Mouse (Mus musculus): ENCODE data around the gene Mvd.

Mvd gene

DNA sequence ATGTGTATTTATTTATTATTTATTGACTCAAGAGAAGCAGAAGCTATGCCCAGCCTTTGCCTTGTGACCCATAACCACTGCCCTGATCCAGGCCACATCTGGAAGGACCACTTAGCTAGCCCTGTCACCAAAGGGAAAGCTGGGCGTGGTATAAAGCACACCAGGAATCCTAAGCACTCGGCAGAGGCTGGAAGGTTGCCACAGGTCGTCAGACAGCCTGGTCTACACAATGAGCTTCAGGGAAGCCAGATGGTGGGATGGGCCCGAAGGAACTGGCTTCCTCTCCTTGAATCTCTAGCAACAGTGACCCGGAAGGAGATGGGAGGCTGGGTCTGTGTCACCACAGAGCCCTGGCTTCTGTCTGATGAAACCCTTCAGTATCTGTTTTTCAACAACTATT lies 19.6 kb downstream of the Mvd start:
- DNase-seq, result no peak

- DNase-seq, result no peak
Observed at GRCm38 (mm10) chr8:122423217-122423616, 20.0 kb downstream of the Mvd start.

DNA sequence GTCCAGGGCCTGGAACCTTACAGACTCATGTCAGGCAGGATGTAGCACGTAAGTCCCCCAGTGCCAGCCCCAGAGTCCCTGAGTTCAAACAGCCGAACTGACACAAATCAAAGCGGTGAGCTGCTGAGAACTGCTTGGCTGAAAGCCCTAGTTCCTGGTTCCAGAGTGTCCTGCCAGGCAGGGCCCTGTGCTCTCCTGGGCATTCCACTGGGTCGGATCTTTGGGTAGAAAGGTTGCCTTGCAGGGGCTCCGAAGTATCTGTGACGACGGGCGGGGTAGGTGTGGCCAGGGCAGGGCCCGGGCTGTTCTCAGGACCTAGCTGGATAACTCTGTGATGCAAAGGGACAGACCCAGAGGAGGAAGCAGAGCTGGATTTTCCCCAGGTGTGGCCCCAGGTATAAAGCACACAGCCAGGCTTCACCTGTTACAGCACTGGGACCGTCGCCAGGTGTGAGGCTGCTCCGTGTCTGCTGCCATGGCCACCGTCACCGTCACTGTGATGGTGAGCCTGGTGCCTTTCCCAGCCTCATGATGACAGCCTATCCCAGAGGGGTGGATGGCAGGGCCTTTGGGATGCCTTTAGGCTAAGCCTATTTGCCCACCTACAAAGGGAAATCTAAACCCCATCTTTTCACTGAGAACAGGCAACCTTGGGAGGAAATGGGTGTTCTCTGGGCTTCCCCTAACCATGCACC lies 21.7 kb downstream of the Mvd start, which contains the start of gene Il17c:
Il17c (plus strand) TSS at position 645 of the 695 bp plus-strand sequence.
- DNase-seq, result no peak

DNA sequence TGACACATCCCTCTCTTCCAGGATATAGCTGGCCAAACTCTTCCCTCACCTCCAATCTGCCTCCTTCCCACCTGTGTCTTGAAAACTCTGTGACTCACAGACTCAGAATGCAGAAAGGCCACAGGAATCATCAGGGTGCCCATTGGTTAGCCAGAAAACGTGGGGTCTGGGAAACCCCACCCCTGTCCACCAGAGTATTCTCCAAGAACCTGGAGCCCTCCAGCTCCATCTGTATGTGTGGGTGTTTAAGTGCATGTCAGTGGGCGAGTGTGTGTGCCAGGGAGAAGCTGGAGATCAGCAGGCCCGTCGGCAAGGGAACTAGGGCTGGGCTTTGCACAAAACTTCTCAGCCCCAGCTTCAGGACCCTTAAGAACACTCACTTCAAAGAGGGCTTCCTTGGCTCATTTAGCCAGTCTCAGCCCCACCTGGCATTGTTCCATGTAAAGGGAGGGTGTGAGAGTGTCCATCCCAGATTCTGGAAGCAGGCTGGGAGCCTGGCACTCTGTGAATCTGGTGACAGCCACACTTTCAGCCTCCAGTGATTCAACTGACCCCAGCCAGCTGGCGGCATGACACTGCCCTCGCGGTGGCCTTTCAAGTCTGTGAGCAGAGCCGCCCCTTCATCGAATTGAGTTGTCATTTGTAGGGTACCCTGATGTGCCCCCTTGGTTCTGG lies 23.2 kb downstream of the Mvd start:
- DNase-seq, result no peak

GRCm38 (mm10) chr8:122415554-122415953 lies 27.7 kb downstream of the Mvd start:
- no peak for DNase-seq

GRCm38 (mm10) chr8:122414311-122414710 lies 28.9 kb downstream of the Mvd start:
- DNase-seq, result no peak

DNA sequence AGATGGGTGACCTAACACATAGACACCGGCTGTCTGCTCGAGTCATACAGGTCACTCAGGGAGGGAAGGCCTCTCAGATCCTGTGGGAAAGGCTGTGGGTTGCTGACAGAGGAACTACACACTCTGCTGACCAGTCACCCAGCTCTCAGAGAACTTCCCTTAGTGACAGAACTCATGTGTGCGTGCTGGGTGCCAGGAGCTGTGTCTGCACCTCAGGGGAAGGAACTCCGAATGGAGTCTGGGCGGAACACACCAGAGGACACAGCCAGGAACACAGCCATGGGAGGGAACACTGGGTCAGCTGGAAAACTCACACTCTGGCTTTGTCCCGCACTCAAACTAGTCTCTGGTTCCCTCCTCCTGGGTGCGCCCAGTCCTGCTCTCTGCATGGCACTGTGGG lies 35.5 kb downstream of the Mvd start:
- no peak for DNase-seq

DNA sequence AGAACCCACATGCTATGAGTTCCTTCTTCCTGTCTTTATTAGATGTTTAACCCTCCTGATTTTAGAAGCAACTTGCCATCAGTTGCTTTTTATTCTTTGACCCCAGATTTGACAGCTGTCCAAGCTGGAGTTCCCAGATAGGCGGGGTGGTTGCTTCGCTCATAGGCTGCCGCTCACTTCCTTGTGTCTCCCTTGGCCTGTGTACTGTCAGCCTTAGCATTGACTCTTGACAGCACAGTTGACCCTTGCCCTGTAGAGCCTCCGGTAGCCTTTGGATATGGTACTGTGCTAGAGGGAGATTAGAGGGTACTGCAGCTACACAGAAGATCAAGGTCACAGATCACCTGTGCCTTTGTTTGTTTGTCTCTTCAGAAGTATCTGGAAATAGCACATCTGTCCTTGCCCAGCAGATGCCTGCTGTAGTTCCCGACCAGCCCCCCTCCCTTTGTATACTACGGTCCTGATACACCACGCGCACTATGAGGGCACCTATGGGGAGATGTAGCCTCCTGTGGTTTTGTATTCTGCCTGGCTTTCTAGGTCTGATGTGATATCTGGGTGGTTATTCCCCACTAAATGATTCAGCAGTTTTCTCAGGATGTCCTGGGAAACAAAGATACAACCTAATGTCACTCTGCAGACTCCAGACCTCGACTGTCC lies 37.9 kb downstream of the Mvd start:
- no peak for DNase-seq

- no peak for DNase-seq
Observed at GRCm38 (mm10) chr8:122398186-122398585, 45.0 kb downstream of the Mvd start.

- no peak for DNase-seq
Observed at GRCm38 (mm10) chr8:122395291-122395690, 47.9 kb downstream of the Mvd start.

- no peak for DNase-seq
Observed at GRCm38 (mm10) chr8:122393717-122394116, 49.5 kb downstream of the Mvd start.

GRCm38 (mm10) chr8:122390758-122391157 lies 52.5 kb downstream of the Mvd start:
- no peak for DNase-seq

DNA sequence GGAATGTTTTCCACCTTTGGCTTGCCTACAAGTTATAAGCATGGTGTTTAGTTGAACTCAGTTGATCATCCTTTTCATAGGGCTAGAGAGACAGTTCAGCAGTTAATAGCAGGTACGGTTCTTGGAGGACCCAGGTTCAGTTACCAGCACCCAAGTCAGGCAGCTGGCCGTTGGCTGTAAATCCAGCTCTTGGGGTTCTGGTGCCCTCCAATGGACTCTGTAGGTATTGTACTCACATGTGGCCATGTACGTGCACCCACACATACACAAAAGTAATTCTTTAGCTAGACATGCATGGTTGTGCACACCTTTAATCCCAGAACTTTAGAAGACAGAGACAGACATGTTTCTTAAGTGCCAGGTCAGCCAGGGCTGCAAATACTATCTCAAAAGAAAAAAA lies 53.9 kb downstream of the Mvd start:
- DNase-seq, result no peak
